Mouse (Mus musculus) neutrophil, adult 83 days (primary cell): Measurements from ENCODE around the gene Cntn5. TPM values are rescaled to one million over a fixed set of nuclear protein-coding genes. Genes with fewer than 3 reads are reported as not detected.

Experiments
- total RNA-seq, 2 experiments: library from RNA; stranded (reverse); gene quantifications; one replicate each; pipeline ENCODE4 v1.2.4; 2023

The Cntn5 gene
- not detected for total RNA-seq

GRCm38 (mm10) chr9:10904616-10905363, at the start of gene Cntn5:
Gene Cntn5 (minus strand): TSS chr9:10904775.

